Mouse (Mus musculus) bone marrow macrophage, adult 2 months (primary cell): ENCODE measurements at regions not wholly inside any gene's neighbourhood (a gene's known extent, or its start where the extent isn't known, plus 50 kb on each side); places are given as distances from the start of the nearest gene placed in this dataset.

Experiments
- H3K27ac ChIP-seq: 2 replicates; pipeline ENCODE4 v1.5.1; 2012; ENCODE audit warnings: low read depth, low read length; ENCODE audit not compliant: insufficient read depth
- H3K4me1 ChIP-seq: 2 replicates; pipeline ENCODE4 v1.6.1; 2012; ENCODE audit warnings: low read length; ENCODE audit not compliant: control insufficient read depth, insufficient read depth
- H3K4me3 ChIP-seq: 2 replicates; pipeline ENCODE4 v1.5.1; 2012; ENCODE audit warnings: mild to moderate bottlenecking, low read length, moderate library complexity; ENCODE audit not compliant: insufficient read depth
- CTCF ChIP-seq: IDR thresholded peaks from 2 replicates; pipeline ENCODE4 v1.5.1; 2012; ENCODE audit warnings: low read depth, mild to moderate bottlenecking, low read length, moderate library complexity
- POLR2A ChIP-seq: IDR thresholded peaks from 2 replicates; pipeline ENCODE4 v1.6.1; 2012; ENCODE audit warnings: mild to moderate bottlenecking, low read depth, low read length, borderline replicate concordance

GRCm38 (mm10) chr7:69572626-69573394, 793.7 kb downstream of the Nr2f2 start:
- H3K4me1 ChIP-seq, result no peaks in the 10 kb centered on the region
- no peak overlapping the region for H3K27ac ChIP-seq
- no peak overlapping the region for H3K4me3 ChIP-seq
- TF ChIP-seq POLR2A (no peak), CTCF (no peak)

- H3K4me1 ChIP-seq, result no peaks in the 10 kb centered on the region
- no peak overlapping the region for H3K4me3 ChIP-seq
- no peak overlapping the region for H3K27ac ChIP-seq
- TF ChIP-seq CTCF (no peak), POLR2A (no peak)
These were observed 799.6 kb downstream of the Nr2f2 start for GRCm38 (mm10) chr7:69566949-69567348.

- Histone ChIP-seq H3K4me3 (no peak overlapping the region), H3K27ac (no peak overlapping the region), H3K4me1 (no peaks in the 10 kb centered on the region)
- TF ChIP-seq CTCF (no peak), POLR2A (no peak)
These were observed 802.1 kb downstream of the Nr2f2 start for GRCm38 (mm10) chr7:69564432-69564831.

GRCm38 (mm10) chr7:69554776-69555175, 805.7 kb upstream of the Arrdc4 start:
- no peak overlapping the region for H3K4me3 ChIP-seq
- H3K27ac ChIP-seq, result no peak overlapping the region
- no peaks in the 10 kb centered on the region for H3K4me1 ChIP-seq
- no peak for TF ChIP-seq POLR2A
- TF ChIP-seq CTCF, result no peak

GRCm38 (mm10) chr7:69553981-69554380, 804.9 kb upstream of the Arrdc4 start:
- Histone ChIP-seq H3K27ac (no peak overlapping the region), H3K4me1 (no peaks in the 10 kb centered on the region), H3K4me3 (no peak overlapping the region)
- TF ChIP-seq CTCF, result no peak
- no peak for TF ChIP-seq POLR2A

GRCm38 (mm10) chr7:69536072-69536471, 787.0 kb upstream of the Arrdc4 start:
- TF ChIP-seq POLR2A (no peak), CTCF (no peak)
- Histone ChIP-seq H3K4me3 (no peak overlapping the region), H3K4me1 (no peaks in the 10 kb centered on the region), H3K27ac (no peak overlapping the region)

GRCm38 (mm10) chr7:69513966-69514365, 764.9 kb upstream of the Arrdc4 start:
- no peak overlapping the region for H3K27ac ChIP-seq
- H3K4me1 ChIP-seq, result no peaks in the 10 kb centered on the region
- no peak for TF ChIP-seq POLR2A
- TF ChIP-seq CTCF, result no peak
- H3K4me3 ChIP-seq, result no peak overlapping the region

- Histone ChIP-seq H3K4me1 (no peaks in the 10 kb centered on the region), H3K27ac (no peak overlapping the region), H3K4me3 (no peak overlapping the region)
- TF ChIP-seq CTCF (no peak), POLR2A (no peak)
These were observed 761.3 kb upstream of the Arrdc4 start for GRCm38 (mm10) chr7:69510389-69510788.

GRCm38 (mm10) chr7:69493062-69493930, 744.3 kb upstream of the Arrdc4 start:
- no peak overlapping the region for H3K27ac ChIP-seq
- H3K4me1 ChIP-seq, result no peaks in the 10 kb centered on the region
- TF ChIP-seq POLR2A, result no peak
- TF ChIP-seq CTCF, result no peak
- no peak overlapping the region for H3K4me3 ChIP-seq
